Mouse (Mus musculus) myocyte (in vitro differentiated cells): Measurements from ENCODE around the gene Kirrel3.

ENCODE experiments used
- CEBPB ChIP-seq: IDR thresholded peaks from 2 replicates; pipeline ENCODE4 v1.6.1; 2011; ENCODE audit warnings: mild to moderate bottlenecking, moderate library complexity; ENCODE audit not compliant: poor library complexity, insufficient read depth, severe bottlenecking
- MAX ChIP-seq: IDR thresholded peaks from one replicate; pipeline ENCODE4 v1.6.1; 2011; ENCODE audit warnings: low read depth, mild to moderate bottlenecking, control low read depth
- POLR2A ChIP-seq: IDR thresholded peaks from one replicate; pipeline ENCODE4 v1.6.1; 2011; ENCODE audit warnings: low read depth, mild to moderate bottlenecking, control low read depth, moderate library complexity; ENCODE audit not compliant: insufficient read length

DNA sequence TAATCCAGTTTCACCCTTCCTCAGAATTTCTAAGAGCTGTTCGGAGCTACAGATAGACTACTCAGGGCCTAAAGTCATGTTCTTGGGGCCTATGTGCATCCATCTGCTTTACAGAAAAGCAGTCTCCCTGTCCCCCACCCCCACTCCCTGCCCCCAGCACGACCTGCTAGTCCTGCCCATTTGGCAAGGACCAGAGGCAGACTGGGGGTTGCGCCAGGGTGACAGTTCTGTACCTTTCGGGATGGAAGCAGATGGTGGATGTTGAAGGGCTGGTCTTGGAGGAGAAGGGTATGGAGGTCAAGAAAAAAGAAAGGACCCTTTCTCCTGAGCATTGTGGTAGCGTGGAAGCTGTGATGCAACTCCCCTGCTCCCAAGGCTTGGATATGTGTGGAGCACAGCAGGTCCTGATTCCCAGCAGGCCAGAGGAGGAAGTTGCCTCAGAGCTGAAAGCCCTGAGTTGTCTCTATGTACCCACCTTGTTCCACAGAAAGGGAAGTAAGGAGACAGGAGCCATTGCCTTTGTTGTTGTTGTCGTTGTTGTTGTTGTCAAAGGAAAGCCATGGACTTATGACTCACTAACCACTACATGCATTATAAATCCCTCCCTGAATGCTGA lies 541.8 kb downstream of the Kirrel3 start:
- no peak for TF ChIP-seq MAX
- no peak for TF ChIP-seq POLR2A
- no peak for TF ChIP-seq CEBPB
